Mouse (Mus musculus): ENCODE measurements around the gene Hist1h1c.

GRCm38 (mm10) chr13:23695514-23695913, 43.1 kb upstream of the Hist1h1c start, which contains the start of gene Hist1h1t:
- TF ChIP-seq CTCF (IDR thresholded peaks at IDR 0.05; ENCODE audit: insufficient read depth, low read length) = no peak
- no peak for TF ChIP-seq POLR2A (IDR thresholded peaks at IDR 0.05; ENCODE audit: borderline replicate concordance, extremely low read depth, low read depth, low read length)
